Mouse (Mus musculus): ENCODE measurements around the gene Patl2. TPM values are rescaled to one million over a fixed set of nuclear protein-coding genes. Genes with fewer than 3 reads are reported as not detected.

The Patl2 gene
- total RNA-seq (2014; rRNA removed) (0.16 TPM in 1 of 2 replicates, not detected in the other), polyA plus RNA-seq (2015; fragmentation: Nextera tagmentation; extraction: Ambion mirVana) (0.06 TPM in 1 of 2 replicates, not detected in the other)

GRCm38 (mm10) chr2:122186106-122186505 is at the start of gene Patl2, which contains the start of gene Terb2:
TSS of gene Patl2 (minus strand) at chr2:122186189.
TSS of gene Terb2 (plus strand) at chr2:122186272.
- WGBS = 86% methylated on average over 17 of the region's 17 CpGs
- Histone ChIP-seq H3K4me1 (ENCODE audit: insufficient read depth, low read length) (no peaks in the 10 kb centered on the region), H3K36me3 (ENCODE audit: insufficient read depth, low read length) (no peaks in the 10 kb centered on the region), H3K4me3 (ENCODE audit: low read depth, low read length) (no peak within 1 kb of the TSS), H3K9ac (replicated peaks; ENCODE audit: low read length, poor library complexity, severe bottlenecking) (no peak within 1 kb of the TSS), H3K27me3 (ENCODE audit: insufficient read depth, low read length) (no peaks in the 10 kb centered on the region), H3K27ac (ENCODE audit: low read depth, low read length) (no peak within 1 kb of the TSS), H3K9me3 (ENCODE audit: low read length) (no peaks in the 10 kb centered on the region), H3K4me2 (ENCODE audit: low read depth, low read length, poor library complexity, severe bottlenecking) (no peak within 1 kb of the TSS)
- TF ChIP-seq CTCF (IDR thresholded peaks at IDR 0.05) = no peak
- DNase-seq (ENCODE audit: low spot score) (no peak), ATAC-seq (ENCODE audit: low FRiP score) (no peak)

GRCm38 (mm10) chr2:122235425-122235824 is 49.4 kb upstream of the Patl2 start:
- Histone ChIP-seq H3K36me3 (ENCODE audit: insufficient read depth, low read length) (no peaks in the 10 kb centered on the region), H3K4me1 (ENCODE audit: insufficient read depth, low read length) (no peaks in the 10 kb centered on the region), H3K27me3 (ENCODE audit: insufficient read depth, low read length) (no peaks in the 10 kb centered on the region), H3K27ac (ENCODE audit: low read depth, low read length) (no peak overlapping the region), H3K4me2 (ENCODE audit: low read depth, low read length, poor library complexity, severe bottlenecking) (peak overlapping the region; percentile 67), H3K9me3 (ENCODE audit: low read length) (no peaks in the 10 kb centered on the region), H3K4me3 (ENCODE audit: low read depth, low read length) (peak overlapping the region; percentile 54; the same call in 1 of the 2 replicates), H3K9ac (replicated peaks; ENCODE audit: low read length, poor library complexity, severe bottlenecking) (no peak overlapping the region)
- DNase-seq (ENCODE audit: low spot score) = no peak
- no peak for ATAC-seq (ENCODE audit: low FRiP score)
- no peak for TF ChIP-seq CTCF (IDR thresholded peaks at IDR 0.05)
- 78% methylated on average over 2 of the region's 2 CpGs for WGBS

- no peaks in the 10 kb centered on the region for H3K27me3 ChIP-seq (ENCODE audit: insufficient read depth, low read length)
- peak within 1 kb of the TSS; percentile 59 for H3K9ac ChIP-seq (replicated peaks; ENCODE audit: low read length, poor library complexity, severe bottlenecking)
- H3K27ac ChIP-seq (ENCODE audit: low read depth, low read length) = peak within 1 kb of the TSS; percentile 49
- TF ChIP-seq CTCF (IDR thresholded peaks at IDR 0.05) = no peak
- WGBS = 1% methylated on average over 35 of the region's 35 CpGs
- DNase-seq (ENCODE audit: low spot score) (peak; percentile 92), ATAC-seq (ENCODE audit: low FRiP score) (peak; percentile 93)
- peak within 1 kb of the TSS; percentile 54 for H3K4me3 ChIP-seq (ENCODE audit: low read depth, low read length)
- H3K9me3 ChIP-seq (ENCODE audit: low read length) = no peaks in the 10 kb centered on the region
- H3K36me3 ChIP-seq (ENCODE audit: insufficient read depth, low read length) = no peaks in the 10 kb centered on the region
- no peaks in the 10 kb centered on the region for H3K4me1 ChIP-seq (ENCODE audit: insufficient read depth, low read length)
- peak within 1 kb of the TSS; percentile 67 for H3K4me2 ChIP-seq (ENCODE audit: low read depth, low read length, poor library complexity, severe bottlenecking)
Observed at GRCm38 (mm10) chr2:122234611-122235288, 48.8 kb upstream of the Patl2 start, which contains the start of gene Sord. TSS of gene Sord (plus strand) at chr2:122234749.

- Histone ChIP-seq H3K27me3 (ENCODE audit: insufficient read depth, low read length) (no peaks in the 10 kb centered on the region), H3K27ac (ENCODE audit: low read depth, low read length) (peak overlapping the region; percentile 49), H3K9me3 (ENCODE audit: low read length) (no peaks in the 10 kb centered on the region), H3K9ac (replicated peaks; ENCODE audit: low read length, poor library complexity, severe bottlenecking) (peak overlapping the region; percentile 59), H3K4me3 (ENCODE audit: low read depth, low read length) (peak overlapping the region; percentile 54), H3K36me3 (ENCODE audit: insufficient read depth, low read length) (no peaks in the 10 kb centered on the region), H3K4me1 (ENCODE audit: insufficient read depth, low read length) (no peaks in the 10 kb centered on the region), H3K4me2 (ENCODE audit: low read depth, low read length, poor library complexity, severe bottlenecking) (peak overlapping the region; percentile 67)
- DNase-seq (ENCODE audit: low spot score) (peak; percentile 61), ATAC-seq (ENCODE audit: low FRiP score) (peak; percentile 58; the same call in 1 of the 2 replicates)
- 2% methylated on average over 26 of the region's 26 CpGs for WGBS
- TF ChIP-seq CTCF (IDR thresholded peaks at IDR 0.05) = no peak
Observed at GRCm38 (mm10) chr2:122233759-122234557, 48.0 kb upstream of the Patl2 start.

- peak overlapping the region; percentile 54 for H3K4me3 ChIP-seq (ENCODE audit: low read depth, low read length)
- H3K9me3 ChIP-seq (ENCODE audit: low read length) = no peaks in the 10 kb centered on the region
- TF ChIP-seq CTCF (IDR thresholded peaks at IDR 0.05) = no peak
- H3K4me2 ChIP-seq (ENCODE audit: low read depth, low read length, poor library complexity, severe bottlenecking) = peak overlapping the region; percentile 67
- no peak for DNase-seq (ENCODE audit: low spot score)
- H3K36me3 ChIP-seq (ENCODE audit: insufficient read depth, low read length) = no peaks in the 10 kb centered on the region
- ATAC-seq (ENCODE audit: low FRiP score) = 0 out of 2 replicates have a peak, but pooled peaks have one; percentile 3
- H3K9ac ChIP-seq (replicated peaks; ENCODE audit: low read length, poor library complexity, severe bottlenecking) = no peak overlapping the region
- 57% methylated on average over 5 of the region's 5 CpGs for WGBS
- H3K27ac ChIP-seq (ENCODE audit: low read depth, low read length) = no peak overlapping the region
- no peaks in the 10 kb centered on the region for H3K4me1 ChIP-seq (ENCODE audit: insufficient read depth, low read length)
- no peaks in the 10 kb centered on the region for H3K27me3 ChIP-seq (ENCODE audit: insufficient read depth, low read length)
Observed at GRCm38 (mm10) chr2:122233341-122233740, 47.4 kb upstream of the Patl2 start.

Data from midbrain, postnatal 0 days (tissue).